In the genomic region with DNA sequence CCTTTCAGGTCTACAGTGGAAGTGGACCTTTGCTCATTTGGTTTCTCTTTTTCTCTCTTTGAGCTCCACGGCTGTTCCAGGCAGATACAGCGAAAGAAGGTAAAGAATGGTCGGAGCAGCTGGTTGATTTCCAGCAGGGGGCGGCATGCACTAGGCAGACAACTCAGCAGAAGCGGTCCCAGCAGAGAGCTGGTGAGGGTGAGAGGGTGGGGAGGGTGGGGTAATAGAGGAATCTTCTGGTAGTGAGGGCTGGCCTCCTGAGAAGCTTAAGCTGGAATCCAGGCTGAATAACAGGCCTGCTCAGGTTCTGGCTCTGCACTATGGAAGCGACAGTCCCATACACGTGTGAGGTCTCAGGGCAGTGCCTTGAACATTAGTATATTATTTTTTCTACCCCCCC, we compare ENCODE assay signal across 9 mouse cellular contexts. TPM values are rescaled to one million over a fixed set of nuclear protein-coding genes. Genes with fewer than 3 reads are reported as not detected.
A peak's percentile ranks its signal among the peaks of the same experiment; 100 is the strongest.
DNase-seq lines count a peak whose midpoint lies in the region; ATAC-seq lines count a peak whose summit lies in the region.
"Had no signal": no experiment of that assay in that cellular context is flagged by ENCODE, and none has a peak within 500 bp of the region (broad histone marks: within the 10 kb centered on the region; RNA-seq: fewer than 3 reads in every experiment).

No protein-coding gene starts in this region.

- no peak overlapping the region for H3K4me3 ChIP-seq in forebrain, embryonic 16.5 days (replicated peaks; ENCODE audit: low read length)
- no peak overlapping the region for H3K4me3 ChIP-seq in midbrain, embryonic 13.5 days (replicated peaks)

- no peaks in the 10 kb centered on the region for H3K36me3 ChIP-seq in forebrain, embryonic 16.5 days (ENCODE audit: control insufficient read depth, insufficient read depth)
- H3K36me3 ChIP-seq in midbrain, embryonic 13.5 days: no peaks in the 10 kb centered on the region

- no peaks in the 10 kb centered on the region for H3K27me3 ChIP-seq in forebrain, embryonic 16.5 days (replicated peaks; ENCODE audit: control insufficient read depth, insufficient read depth, low read length)
- no peaks in the 10 kb centered on the region for H3K27me3 ChIP-seq in midbrain, embryonic 13.5 days

- no peak overlapping the region for H3K9ac ChIP-seq in forebrain, embryonic 16.5 days (replicated peaks; ENCODE audit: low read depth, low read length)
- no peak overlapping the region for H3K9ac ChIP-seq in midbrain, embryonic 13.5 days (replicated peaks)

- 54% methylated on average over 7 of the region's 7 CpGs for WGBS in forebrain, embryonic 16.5 days
- 35% methylated on average over 7 of the region's 7 CpGs for WGBS in midbrain, embryonic 13.5 days

- DNase-seq in kidney, postnatal 36 days: peak; percentile 2 to 33
- no peak for DNase-seq in kidney, adult 9 months
- peak; percentile 55 for DNase-seq in R1 (ENCODE audit: low read depth, low spot score)
- no peak for DNase-seq in gastrocnemius, adult 18-20 months (ENCODE audit: low spot score)
- DNase-seq in layer of hippocampus, adult 11-12 months (ENCODE audit: low spot score): no peak
- no peak for DNase-seq in lung, postnatal 14 days

- H3K27ac ChIP-seq in forebrain, embryonic 16.5 days (ENCODE audit: low read length): no peak overlapping the region
- H3K27ac ChIP-seq in midbrain, embryonic 13.5 days: no peak overlapping the region

- peak; percentile 39; the same call in 1 of the 2 replicates for ATAC-seq in forebrain, embryonic 16.5 days
- ATAC-seq in midbrain, embryonic 13.5 days: peak; percentile 68; the same call in 1 of the 2 replicates

- H3K4me1 ChIP-seq in forebrain, embryonic 16.5 days (replicated peaks; ENCODE audit: control insufficient read depth, insufficient read depth, low read length): peaks cover 2% of the 10 kb centered on the region; the same call in 1 of the 2 replicates
- no peaks in the 10 kb centered on the region; the same call in 1 of the 2 replicates for H3K4me1 ChIP-seq in midbrain, embryonic 13.5 days (replicated peaks)

- no peaks in the 10 kb centered on the region for H3K9me3 ChIP-seq in forebrain, embryonic 16.5 days (ENCODE audit: control insufficient read depth, low read length)
- H3K9me3 ChIP-seq in midbrain, embryonic 13.5 days: no peaks in the 10 kb centered on the region

- H3K4me2 ChIP-seq in forebrain, embryonic 16.5 days (ENCODE audit: low read length): no peak overlapping the region
- no peak overlapping the region for H3K4me2 ChIP-seq in midbrain, embryonic 13.5 days (replicated peaks)

RNA-seq across cellular contexts. Expression of a gene that starts 3.5 kb away (rescaled TPM):
- not detected in 2 replicates for polyA plus RNA-seq in forebrain, embryonic 16.5 days (2015; fragmentation: Nextera tagmentation; extraction: Ambion mirVana)
- polyA plus RNA-seq in midbrain, embryonic 13.5 days (2015; fragmentation: Nextera tagmentation; extraction: Ambion mirVana): not detected in 2 replicates
- total RNA-seq in gastrocnemius, adult 18-20 months (2021): not detected
- polyA plus RNA-seq: large intestine, adult 2 months had no signal

Comparison
In these comparisons a context has a peak if more than half of its experiments do, and no peak if none do; other contexts are left out.
1. DNase-seq: peak in kidney, postnatal 36 days (2 of 2) and R1 (single experiment); none in kidney, adult 9 months (single experiment), gastrocnemius, adult 18-20 months (single experiment), layer of hippocampus, adult 11-12 months (single experiment) and lung, postnatal 14 days (single experiment).